Mouse (Mus musculus): ENCODE data around the gene Psen2.

The Psen2 gene

DNA sequence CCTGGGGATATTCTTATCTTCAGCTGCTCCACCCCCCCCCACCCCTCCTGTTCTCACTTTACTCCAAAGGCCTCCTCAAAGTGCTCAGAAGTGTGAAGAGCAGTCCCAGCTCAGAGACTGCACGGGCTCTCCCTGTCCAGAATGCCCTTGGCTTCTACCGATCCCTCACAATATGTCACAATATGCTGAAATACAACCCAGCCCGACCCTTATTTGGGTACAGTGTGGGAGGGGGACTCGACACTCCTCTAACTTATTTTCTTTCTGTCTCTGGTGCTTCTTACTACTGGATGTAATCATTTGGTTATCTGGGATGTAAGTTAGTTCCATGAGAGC is 63.6 kb downstream of the Psen2 start:
- DNase-seq (ENCODE audit: extremely low spot score, low spot score): no peak

DNA sequence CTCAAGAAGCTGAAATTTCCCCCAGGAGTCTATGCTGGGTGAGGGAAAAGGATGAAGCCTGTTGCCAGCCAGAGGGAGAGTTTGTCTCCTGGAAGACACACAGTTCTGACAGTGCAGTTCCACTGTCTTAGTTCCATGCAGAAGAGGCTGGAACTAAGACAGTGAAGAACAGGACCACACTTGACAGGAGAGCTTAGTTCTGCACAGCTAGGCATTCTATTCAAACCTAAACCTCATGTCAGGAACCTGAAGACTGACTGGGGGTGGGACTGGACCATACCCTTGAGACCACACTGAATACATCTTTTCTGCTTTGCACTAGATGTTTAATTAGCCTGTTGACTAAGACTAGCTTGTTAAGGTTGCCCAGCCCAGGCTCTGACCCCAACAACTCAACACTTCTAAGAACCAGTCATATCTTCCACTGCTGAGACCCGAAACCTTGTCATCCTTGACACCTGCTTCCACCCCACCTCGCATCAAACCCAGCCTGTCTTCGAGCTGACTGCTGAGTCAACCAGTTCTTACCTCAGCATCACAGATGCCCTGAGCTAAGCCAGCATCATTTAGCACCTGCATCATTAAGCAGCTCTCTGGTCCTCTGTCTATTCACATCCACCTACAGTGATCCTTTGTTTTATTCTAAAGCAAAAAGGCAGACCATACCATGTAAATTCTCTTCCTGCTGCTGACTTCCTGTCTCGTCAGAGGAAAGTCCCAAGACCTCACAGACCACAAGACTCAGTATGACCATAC is 64.1 kb downstream of the Psen2 start, which contains the start of gene Coq8a:
TSS of gene Coq8a (minus strand) at position 644 of the 756 bp plus-strand sequence.
- no peak for DNase-seq (ENCODE audit: extremely low spot score, low spot score)

DNA sequence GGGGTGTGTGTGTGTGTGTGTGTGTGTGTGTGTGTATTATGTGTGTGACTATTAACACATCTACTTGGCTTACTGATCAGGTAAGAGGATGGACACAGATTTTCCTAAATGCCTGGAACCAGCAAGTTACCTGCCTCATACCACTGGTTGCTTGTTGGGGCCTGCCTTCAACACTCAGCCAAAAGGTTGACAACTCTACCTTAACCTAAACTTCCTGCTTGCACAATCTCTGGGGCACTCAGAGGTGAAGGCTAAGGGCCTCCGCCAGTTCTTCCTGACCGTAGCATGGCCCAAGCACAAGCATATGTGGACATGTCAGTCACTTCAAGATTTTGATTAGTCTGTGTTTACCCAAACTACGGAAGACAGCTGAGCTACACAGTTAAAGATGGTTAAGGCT is 65.3 kb downstream of the Psen2 start:
- no peak for DNase-seq (ENCODE audit: extremely low spot score, low spot score)

DNA sequence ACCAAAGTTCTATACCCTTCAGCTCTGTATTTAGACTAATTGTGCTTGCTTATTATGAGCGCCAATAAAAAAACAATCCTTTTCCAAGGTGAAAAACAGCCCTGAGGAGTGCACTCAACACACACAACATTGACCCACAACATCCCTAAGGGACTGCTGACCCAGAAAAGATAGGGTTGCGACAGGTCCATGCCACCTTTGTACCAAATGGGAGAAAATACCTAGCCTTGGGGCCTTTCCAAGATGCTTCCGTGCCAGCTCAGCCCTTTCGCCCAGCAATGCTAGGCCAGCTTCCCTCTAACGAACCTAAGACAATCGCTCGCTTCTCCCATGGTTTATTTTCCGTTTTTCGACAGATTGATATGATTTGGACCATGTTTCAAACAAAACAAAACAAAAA is 66.7 kb downstream of the Psen2 start:
- DNase-seq (ENCODE audit: extremely low spot score, low spot score): no peak

DNA sequence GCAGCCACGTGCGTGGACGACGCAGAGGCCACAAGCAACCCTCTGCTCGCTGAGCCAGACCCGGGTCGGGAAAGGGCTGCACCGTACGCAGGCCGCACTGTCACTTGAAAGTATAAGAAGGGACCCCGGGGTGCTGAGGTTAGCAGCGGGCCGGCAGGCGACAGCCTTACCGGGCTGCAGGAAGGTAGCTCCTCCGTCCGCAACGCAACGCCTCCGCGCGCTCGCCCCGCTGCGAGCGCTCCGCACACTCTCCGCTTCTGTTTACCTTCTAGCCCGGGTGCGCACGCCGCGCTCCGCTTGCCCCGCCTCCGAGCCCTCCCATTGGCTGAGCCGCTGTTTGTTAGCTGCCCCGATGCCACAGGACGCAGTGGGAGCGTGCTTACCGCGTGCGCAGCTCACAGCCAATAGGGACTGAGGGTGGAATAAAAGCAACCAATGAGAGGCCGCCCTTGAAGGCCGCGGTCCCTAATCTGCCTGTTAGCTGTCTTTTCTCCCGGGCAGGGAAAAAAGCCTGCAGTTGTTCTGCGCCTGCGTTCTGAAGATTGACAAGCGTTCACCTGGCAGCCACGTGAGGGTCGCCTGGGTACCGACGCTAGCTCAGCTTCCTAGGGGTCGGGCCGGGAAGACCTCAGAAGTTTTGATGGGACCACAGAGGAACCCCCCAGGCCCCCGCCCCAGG is 67.4 kb downstream of the Psen2 start:
- peak; percentile 94 for DNase-seq (ENCODE audit: extremely low spot score, low spot score)

DNA sequence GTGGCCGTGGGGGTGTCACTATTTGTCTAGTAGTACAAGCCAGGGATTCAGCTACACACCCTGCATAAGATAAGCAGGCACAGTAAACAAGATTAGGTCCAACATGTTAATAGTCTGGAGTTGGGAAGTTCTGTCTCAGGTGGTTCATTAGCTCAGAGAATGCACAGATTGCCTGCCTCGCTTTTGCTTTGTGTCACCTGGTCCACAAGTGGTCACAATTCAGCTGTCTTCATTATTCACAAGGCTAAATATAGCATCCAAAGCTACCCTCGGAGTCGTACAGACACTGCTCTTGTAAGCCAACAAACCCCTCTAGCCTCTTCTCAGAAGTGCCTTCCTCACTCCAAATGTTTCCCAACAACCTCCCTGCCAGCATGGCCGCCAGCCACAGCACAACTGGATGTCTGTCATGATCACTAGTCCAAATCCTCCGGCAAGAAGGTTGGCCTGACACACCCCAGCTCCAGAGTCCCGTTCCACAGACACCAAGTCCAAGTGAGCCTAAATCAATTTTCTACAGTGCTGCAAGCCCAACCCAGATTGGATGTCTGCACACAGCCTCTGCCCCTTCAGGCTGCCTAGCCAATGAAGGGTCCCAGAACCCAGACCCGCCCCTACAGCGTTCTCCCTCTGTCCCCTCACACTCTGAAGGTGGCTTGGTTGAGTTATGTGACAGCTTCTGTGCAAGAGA is 68.3 kb downstream of the Psen2 start:
- DNase-seq (ENCODE audit: extremely low spot score, low spot score): peak; percentile 23

DNA sequence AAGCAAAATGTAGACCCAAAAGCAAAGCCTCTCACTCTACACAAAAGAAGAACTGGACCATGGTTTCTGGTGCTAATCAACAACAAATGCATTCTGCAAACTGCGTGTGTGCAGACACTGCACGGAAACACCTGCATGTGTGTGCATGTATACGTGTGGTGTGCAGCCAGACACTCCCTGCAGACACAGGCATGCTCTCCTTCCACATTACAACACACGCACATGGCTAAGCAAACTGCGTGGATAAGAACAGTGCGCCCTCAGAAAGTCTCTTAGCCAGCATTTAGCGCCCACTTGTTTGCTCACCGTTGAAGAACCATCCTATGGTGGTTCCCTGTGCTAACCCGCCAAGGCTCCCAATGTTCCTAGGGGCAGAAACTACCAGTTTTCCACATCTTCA is 69.2 kb downstream of the Psen2 start:
- DNase-seq (ENCODE audit: extremely low spot score, low spot score): no peak

DNA sequence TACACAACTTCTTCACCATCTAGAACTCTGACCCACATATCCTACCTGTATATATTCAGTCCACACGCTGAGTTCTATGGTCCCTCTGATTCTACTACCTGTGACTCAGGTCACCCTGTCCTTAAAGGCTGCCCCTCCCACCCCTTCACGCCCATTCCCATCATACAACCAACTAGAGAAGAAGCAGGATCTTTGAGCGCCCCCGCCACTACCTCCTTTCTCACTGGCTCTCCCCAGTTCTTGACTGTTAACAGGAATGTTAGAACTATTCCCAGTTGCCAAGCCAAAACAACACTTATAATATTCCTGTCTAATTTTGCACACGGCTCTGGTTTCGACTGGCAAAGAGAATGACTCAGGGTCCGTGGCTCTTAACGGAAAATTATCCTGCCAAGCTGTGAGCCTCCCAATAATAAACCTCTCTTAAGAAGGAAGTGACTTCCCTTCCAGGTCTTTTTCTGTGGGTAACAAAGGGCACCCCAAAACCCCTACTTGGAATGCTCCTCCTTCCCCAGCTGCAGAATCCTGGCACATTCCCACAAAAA is 69.8 kb downstream of the Psen2 start:
- DNase-seq (ENCODE audit: extremely low spot score, low spot score): no peak

DNA sequence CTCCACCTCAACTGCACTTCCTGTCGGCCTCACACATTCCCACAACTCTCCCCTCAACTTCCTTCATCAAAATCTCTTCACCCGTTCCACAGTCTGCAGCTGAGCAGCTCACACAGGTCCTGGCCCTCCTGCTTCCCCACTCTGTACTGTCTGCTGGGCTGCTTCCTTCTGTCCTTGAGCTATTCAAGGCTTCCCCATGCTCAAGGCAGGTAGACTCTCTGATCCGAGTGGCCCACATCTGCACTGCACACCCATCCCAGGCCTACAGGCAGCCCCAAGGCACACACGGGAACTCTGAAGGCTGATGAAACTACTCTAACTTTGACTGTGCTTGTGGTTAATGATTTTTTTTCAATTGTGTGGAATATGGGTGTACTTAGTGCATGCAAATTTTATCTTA is 70.4 kb downstream of the Psen2 start:
- no peak for DNase-seq (ENCODE audit: extremely low spot score, low spot score)

DNA sequence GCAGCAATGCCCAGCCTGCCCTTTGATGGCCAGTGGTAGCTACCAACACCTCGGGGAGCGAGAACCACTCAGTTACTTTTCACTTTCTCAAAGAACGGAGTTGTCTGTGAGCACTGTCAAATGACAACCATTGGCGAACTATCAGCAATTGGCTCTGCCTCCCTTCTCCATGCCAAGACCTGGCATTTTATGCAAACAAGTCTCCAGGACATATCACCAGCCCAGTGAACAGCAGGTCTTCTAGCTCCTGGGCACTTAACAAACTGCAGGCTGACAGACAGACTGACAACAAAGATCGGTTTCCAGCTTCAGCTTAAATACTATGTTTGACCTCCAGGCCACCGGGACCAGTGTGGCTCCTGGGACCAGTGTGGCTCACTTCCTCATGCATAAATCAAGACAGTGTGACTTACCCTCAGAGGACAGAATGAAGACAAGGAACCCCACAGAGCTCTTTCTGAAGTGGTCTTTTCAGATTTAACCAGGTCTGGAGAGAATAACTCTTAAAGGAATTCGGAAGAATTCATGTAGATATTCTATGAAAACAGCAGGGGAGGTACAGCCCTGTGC is 71.5 kb downstream of the Psen2 start:
- DNase-seq (ENCODE audit: extremely low spot score, low spot score): no peak

DNA sequence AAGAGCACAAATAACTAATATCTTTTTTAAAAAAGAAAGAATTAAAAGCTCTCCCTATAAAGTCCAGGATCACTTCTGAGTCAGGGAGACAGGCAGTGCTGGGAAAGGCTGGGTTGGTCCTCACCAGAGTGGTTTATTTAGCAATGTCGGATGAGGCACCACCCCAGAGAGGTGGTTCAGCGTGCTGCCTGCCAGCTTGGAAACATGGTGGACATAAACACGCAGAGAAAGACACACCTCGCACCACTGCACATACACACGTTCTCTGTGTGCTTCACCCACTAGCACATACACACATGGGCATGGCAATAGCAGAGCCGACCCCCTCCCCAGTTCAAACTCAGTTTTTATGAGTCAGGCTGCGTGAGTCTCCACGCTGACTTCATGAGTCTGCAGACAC is 72.1 kb downstream of the Psen2 start:
- no peak for DNase-seq (ENCODE audit: extremely low spot score, low spot score)

DNA sequence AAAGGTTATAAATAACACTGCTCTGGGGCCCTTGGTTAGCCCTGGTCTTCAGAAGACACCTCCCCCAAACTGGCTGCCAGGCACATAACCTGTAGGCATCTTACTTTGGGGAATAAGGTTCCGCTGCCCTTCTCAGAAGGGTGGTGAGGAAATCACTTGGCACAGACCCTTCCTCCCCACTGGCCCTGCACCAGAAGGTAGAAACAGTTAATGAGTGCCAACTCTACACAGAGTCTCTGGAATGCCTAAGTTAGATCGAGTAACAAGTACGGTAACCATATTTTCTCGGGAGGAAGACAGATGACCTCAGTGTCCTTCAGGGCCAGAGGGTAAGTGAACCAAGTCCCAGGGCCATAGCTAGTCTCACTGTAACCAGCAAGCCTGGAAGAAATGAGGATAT is 74.3 kb downstream of the Psen2 start:
- DNase-seq (ENCODE audit: extremely low spot score, low spot score): no peak

DNA sequence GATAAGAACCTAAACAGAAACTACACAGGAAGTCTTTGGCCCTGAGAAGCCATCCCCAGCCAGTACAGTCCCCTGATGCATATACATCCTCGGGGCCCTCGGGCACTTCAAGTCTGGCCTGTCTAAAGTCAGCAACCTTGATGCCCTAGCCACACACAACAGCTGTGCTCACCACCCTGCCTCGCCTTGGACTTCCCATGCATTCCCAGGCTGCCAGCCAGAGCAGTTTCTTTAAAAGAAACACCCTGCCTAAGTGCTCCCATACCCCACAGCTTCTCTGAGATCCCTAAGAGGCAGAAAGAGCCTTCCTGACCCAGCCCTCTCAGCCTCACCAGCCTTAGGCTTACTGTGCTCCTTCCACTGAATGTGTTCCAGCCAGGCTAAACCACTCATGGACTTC is 76.9 kb downstream of the Psen2 start:
- DNase-seq (ENCODE audit: extremely low spot score, low spot score): no peak

DNA sequence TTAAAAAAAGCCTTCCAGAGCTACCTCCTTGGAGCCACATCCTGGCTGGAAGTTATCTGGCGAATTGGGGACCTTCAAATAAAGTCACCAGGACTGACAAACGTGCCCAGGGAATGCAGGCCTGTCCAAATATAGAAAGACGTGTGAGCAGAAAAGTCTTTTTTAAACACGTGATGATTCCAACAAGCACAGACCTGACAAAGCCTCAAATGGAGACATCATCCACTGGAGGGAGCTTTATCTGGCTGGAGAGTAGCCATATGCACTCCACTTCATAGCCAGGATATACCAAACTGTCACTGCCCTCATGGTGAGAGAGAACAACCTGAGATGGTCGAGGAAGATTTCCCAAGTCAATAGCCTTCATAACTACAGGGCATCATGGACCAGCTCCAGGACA is 77.4 kb downstream of the Psen2 start:
- DNase-seq (ENCODE audit: extremely low spot score, low spot score): no peak

DNA sequence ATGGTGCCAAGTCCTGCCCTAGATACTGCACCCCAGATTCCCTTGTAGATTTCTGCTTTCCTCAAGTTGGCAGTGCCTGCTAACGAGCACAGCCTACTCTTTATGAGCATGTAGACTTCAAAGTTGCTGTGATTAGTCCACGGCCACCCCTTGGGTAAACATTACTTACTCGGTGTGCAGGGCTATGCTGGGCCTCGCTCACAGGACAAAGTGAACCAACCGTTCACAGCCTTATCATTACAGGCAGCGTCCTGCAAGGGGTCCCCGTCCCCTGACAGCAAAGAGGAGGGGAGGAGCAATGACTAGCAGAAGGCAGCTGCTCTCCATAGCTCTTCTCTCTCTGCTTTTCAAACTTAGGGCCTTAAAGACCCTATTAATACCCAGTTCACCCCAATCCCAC is 78.5 kb downstream of the Psen2 start:
- DNase-seq (ENCODE audit: extremely low spot score, low spot score): no peak

DNA sequence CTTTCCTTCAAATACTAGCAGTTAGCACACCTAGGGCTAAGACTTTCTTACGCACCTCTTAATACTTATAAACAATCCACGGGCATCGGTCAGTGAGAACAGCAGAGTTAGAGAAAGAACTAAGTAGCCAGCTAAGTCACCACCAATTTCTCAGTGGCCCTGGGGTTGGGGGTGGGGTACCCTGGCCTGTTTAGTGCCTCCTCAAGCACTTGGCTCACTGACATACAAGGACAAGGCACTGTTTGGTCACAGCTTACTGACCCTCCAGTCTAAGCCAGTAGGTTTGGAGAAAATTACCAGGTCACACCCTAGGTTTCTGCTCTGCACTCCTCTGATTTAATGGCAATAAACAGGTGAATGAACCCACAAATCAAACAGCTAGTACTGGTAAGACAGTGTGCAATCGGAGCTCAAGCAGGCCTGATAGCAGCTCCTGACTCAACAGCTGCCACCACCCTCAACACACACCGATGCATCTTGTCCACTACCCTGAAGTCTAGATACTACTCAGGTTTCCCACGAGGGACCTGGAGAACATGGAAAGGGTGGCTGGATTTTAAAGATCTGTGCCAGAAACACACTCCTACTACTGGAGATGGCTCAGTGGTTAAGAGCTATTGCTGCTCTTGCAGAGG is 79.6 kb downstream of the Psen2 start:
- no peak for DNase-seq (ENCODE audit: extremely low spot score, low spot score)

DNA sequence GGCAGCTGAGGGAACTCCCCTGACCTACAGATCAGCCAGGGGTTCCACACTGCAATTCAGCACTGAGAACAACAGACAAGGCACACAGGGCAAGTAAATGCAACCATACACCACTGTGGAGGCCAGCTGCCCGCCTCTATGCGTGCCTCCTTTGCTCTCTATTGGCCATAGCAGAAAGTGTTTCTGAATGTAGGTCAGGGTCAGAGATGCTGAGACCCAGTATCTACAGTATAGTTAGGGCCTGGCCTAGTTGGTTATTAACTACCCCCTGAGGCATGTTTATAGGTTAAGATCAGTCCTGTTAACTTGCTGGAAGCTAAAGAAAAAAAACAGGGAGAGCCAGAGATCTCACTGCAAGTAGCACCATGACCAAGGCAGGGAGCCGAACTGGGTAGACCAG is 80.5 kb downstream of the Psen2 start:
- no peak for DNase-seq (ENCODE audit: extremely low spot score, low spot score)

DNA sequence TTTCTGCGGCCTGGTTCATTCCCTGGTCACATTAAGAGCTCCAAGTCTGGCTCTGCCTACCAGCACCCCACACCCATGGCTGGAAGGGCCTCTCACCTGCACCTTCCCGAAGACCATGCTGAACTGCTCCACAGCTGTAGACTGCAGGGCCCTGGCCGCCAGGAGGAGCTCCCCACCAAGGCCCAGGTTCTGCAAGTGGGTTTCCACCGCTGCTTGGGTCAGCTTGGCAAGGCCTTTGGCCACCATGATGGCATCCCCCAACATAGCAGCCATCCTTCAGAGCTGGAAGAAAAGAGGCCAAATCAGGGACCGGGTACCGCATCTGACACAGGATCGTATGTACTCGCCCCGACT is 81.3 kb downstream of the Psen2 start:
- DNase-seq (ENCODE audit: extremely low spot score, low spot score): no peak

DNA sequence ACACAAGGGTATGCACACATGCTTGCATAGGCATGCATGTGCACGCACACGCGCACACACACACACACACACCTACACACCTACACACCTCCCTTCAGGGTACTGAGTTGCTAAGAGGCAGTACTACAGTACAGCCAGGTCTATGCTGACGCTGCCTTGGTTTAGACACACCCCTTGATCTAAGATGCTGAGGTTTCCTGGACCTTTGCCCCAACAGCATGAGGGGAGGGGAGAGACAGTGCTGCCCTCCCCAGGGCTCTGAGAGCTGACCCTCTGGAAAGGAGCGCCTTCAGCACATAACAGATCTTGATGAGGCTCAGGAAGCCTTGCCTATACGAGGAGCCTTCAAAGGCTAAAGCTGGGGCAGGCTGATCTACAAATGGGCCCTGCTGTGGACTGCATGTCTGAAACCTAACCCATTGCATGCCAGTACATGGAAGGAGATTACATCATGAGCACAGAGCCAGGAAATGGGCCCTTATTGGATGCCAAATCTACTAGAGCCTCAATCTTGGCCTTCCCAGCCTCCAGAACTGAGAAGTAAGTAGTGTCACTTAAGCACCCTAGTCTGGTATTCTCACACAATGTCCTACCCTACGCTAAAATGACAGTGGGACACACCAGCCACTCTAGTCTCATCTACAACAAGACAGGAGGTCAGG is 81.8 kb downstream of the Psen2 start:
- DNase-seq (ENCODE audit: extremely low spot score, low spot score): no peak

DNA sequence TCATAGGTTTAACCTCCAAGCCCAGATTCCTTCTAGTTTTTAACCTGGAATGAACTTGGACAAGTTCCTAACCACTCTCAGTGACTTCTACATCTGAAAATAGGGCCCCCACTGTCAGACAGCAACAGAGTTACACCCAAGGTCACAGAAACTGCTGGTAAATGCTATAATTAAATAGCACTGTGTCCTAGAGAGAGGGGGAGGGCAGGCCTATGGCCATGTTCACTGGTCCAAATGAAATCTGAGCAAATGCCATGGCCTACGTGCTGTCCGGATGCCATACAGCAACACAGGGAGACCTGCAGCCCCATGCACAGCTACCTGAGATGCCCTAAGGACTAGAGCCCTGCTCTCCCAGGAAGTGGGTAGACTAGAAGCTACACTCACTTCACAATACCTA is 83.4 kb downstream of the Psen2 start:
- no peak for DNase-seq (ENCODE audit: extremely low spot score, low spot score)

DNA sequence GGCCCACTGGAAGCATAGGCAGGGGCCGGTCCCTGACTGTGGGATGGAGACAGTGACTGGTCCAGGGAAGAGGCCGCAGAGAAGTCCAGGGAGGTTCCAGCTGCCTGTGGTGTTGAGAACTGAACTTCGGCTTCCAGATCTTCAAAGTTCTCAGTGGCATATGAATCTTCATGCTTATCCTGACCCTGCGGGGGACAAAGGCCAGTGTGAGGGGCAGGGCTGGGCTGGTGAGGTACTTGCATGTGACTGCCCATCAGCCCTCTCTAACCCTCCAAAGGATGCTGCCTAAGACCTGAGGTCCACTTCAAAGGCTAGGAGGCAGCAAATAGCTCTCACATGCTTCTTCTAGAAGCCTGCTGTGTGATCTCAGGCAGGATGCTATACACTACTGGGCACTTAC is 84.1 kb downstream of the Psen2 start:
- DNase-seq (ENCODE audit: extremely low spot score, low spot score): no peak
